Comparison of ENCODE assay signal across 9 mouse cellular contexts in the genomic region with DNA sequence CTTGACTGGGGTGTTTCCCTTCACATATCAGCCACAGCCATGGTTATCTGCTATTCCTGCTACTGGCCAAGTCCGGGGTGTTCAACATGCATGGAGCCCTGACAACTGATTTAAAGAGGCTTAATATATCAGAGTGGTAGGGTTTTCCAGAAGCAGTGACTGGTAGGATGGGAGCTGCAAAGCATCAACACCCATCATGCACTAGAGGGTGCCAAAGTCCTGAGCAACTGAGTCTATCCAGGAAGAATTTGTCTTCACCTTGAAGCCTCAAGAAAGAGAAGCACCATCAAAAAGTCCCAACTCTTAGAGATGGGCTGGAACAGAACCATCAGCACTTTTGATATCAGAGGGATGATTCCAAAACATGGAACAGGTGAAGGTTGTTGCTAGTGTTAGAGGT.
A peak's percentile ranks its signal among the peaks of the same experiment; 100 is the strongest.
DNase-seq lines count a peak whose midpoint lies in the region; ATAC-seq and TF ChIP-seq lines count a peak whose summit lies in the region.
"Had no signal": no experiment of that assay in that cellular context is flagged by ENCODE, and none has a peak within 500 bp of the region (broad histone marks: within the 10 kb centered on the region; RNA-seq: fewer than 3 reads in every experiment).

No protein-coding gene starts in this region.

- no peaks in the 10 kb centered on the region for H3K4me1 ChIP-seq in intestine, postnatal 0 days (replicated peaks; ENCODE audit: control insufficient read depth, insufficient read depth, low read length)
- no peaks in the 10 kb centered on the region for H3K4me1 ChIP-seq in intestine, embryonic 16.5 days (ENCODE audit: control insufficient read depth, insufficient read depth, low read length)
- H3K4me1 ChIP-seq in CH12.LX (ENCODE audit: control insufficient read depth in 1 of 2, insufficient read depth in 2 of 2), result no peaks in the 10 kb centered on the region
- H3K4me1 ChIP-seq: limb, embryonic 13.5 days had no signal

- peak; percentile 73 for TF ChIP-seq RAD21 in CH12.LX (IDR thresholded peaks at IDR 0.05; ENCODE audit: low read depth, low read length)

- dilution Hi-C loops in CH12.LX (cut with MboI; ENCODE audit: extremely low pct_ligation_motif_present, extremely low pct_unique_long_range_greater_than_20kb, low sequenced_read_pairs), result no loop called here

- TF ChIP-seq CTCF in intestine, postnatal 0 days (IDR thresholded peaks at IDR 0.05; ENCODE audit: low read depth), result peak; percentile 65
- TF ChIP-seq CTCF in CH12.LX (conservative IDR thresholded peaks at IDR 0.05 in 1 of 2, IDR thresholded peaks at IDR 0.05 in 1 of 2; ENCODE audit: low read depth in 2 of 2, low read length in 2 of 2), result peak; percentile 8 to 71; a peak in 2 of 4 replicates
- peak; percentile 90 for TF ChIP-seq CTCF in layer of hippocampus, adult 2 months (conservative IDR thresholded peaks at IDR 0.05)

- no peaks in the 10 kb centered on the region for H3K79me2 ChIP-seq in CH12.LX (replicated peaks; ENCODE audit: control insufficient read depth, extremely low read depth, insufficient read depth, poor library complexity, severe bottlenecking)

- no peaks in the 10 kb centered on the region for H3K36me3 ChIP-seq in intestine, postnatal 0 days (ENCODE audit: control insufficient read depth, insufficient read depth)
- H3K36me3 ChIP-seq in intestine, embryonic 16.5 days (ENCODE audit: control insufficient read depth, insufficient read depth, low read length), result no peaks in the 10 kb centered on the region
- no peaks in the 10 kb centered on the region for H3K36me3 ChIP-seq in CH12.LX (replicated peaks in 1 of 2; ENCODE audit: control insufficient read depth in 1 of 2, insufficient read depth in 1 of 2, low read length in 1 of 2)
- H3K36me3 ChIP-seq: limb, embryonic 13.5 days had no signal

- TF ChIP-seq EP300 in CH12.LX (IDR thresholded peaks at IDR 0.05; ENCODE audit: low read length), result no peak

- no peak overlapping the region for H3K9ac ChIP-seq in intestine, postnatal 0 days (ENCODE audit: low read depth, low read length)
- H3K9ac ChIP-seq in intestine, embryonic 16.5 days (ENCODE audit: low read depth, low read length), result no peak overlapping the region
- no peak overlapping the region for H3K9ac ChIP-seq in CH12.LX (ENCODE audit: insufficient read depth, low read depth)
- H3K9ac ChIP-seq: limb, embryonic 13.5 days had no signal

- WGBS in intestine, postnatal 0 days, result 59% methylated on average over 1 of the region's 1 CpGs
- WGBS in intestine, embryonic 16.5 days, result 68% methylated on average over 1 of the region's 1 CpGs

- ATAC-seq in intestine, postnatal 0 days, result no peak
- no peak for ATAC-seq in intestine, embryonic 16.5 days

- TF ChIP-seq POLR2A in CH12.LX (IDR thresholded peaks at IDR 0.05; ENCODE audit: low read depth, low read length), result no peak

- DNase-seq in CH12.LX (ENCODE audit: extremely low read depth), result peak; percentile 21
- DNase-seq in adrenal gland, postnatal 10 days, result peak; percentile 38
- DNase-seq in embryo, embryonic 11 days, result peak; percentile 25
- peak; percentile 59 to 73 for DNase-seq in layer of hippocampus, adult 2 months (ENCODE audit: low spot score in 2 of 2)
- peak; percentile 66 for DNase-seq in retina, embryonic 14.5 days (ENCODE audit: low spot score)
- DNase-seq in yolk sac, embryonic 10.5 days (ENCODE audit: low spot score), result no peak

- H3K4me3 ChIP-seq in intestine, postnatal 0 days (ENCODE audit: low read depth, low read length), result no peak overlapping the region
- no peak overlapping the region for H3K4me3 ChIP-seq in intestine, embryonic 16.5 days (ENCODE audit: low read length)
- H3K4me3 ChIP-seq in CH12.LX (replicated peaks in 1 of 3; ENCODE audit: low read depth in 2 of 3, low read length in 2 of 3, poor library complexity in 1 of 3), result no peak overlapping the region
- no peak overlapping the region for H3K4me3 ChIP-seq in layer of hippocampus, adult 2 months
- H3K4me3 ChIP-seq: limb, embryonic 13.5 days had no signal

- H3K9me3 ChIP-seq in intestine, postnatal 0 days (ENCODE audit: control insufficient read depth), result no peaks in the 10 kb centered on the region
- H3K9me3 ChIP-seq in intestine, embryonic 16.5 days (ENCODE audit: control insufficient read depth, low read length), result no peaks in the 10 kb centered on the region
- no peaks in the 10 kb centered on the region for H3K9me3 ChIP-seq in CH12.LX (replicated peaks; ENCODE audit: low read length)
- H3K9me3 ChIP-seq: limb, embryonic 13.5 days had no signal

- H3K4me2 ChIP-seq in intestine, postnatal 0 days (replicated peaks; ENCODE audit: low read depth), result no peak overlapping the region
- no peak overlapping the region for H3K4me2 ChIP-seq in intestine, embryonic 16.5 days (ENCODE audit: low read depth, low read length)
- no peak overlapping the region for H3K4me2 ChIP-seq in CH12.LX (ENCODE audit: insufficient read depth, low read depth, poor library complexity, severe bottlenecking)
- H3K4me2 ChIP-seq: limb, embryonic 13.5 days had no signal

- no peak overlapping the region for H3K27ac ChIP-seq in intestine, postnatal 0 days (ENCODE audit: low read depth, low read length)
- H3K27ac ChIP-seq in intestine, embryonic 16.5 days (ENCODE audit: low read length), result no peak overlapping the region
- no peak overlapping the region for H3K27ac ChIP-seq in CH12.LX (ENCODE audit: insufficient read depth, low read depth)
- H3K27ac ChIP-seq in layer of hippocampus, adult 2 months, result no peak overlapping the region
- H3K27ac ChIP-seq: limb, embryonic 13.5 days had no signal

- in situ Hi-C loops in CH12.LX (cut with MboI; ENCODE audit: low pct_ligation_motif_present, low pct_unique_long_range_greater_than_20kb, low sequenced_read_pairs), result no loop called here

- no peaks in the 10 kb centered on the region for H3K27me3 ChIP-seq in intestine, postnatal 0 days (replicated peaks; ENCODE audit: control insufficient read depth, insufficient read depth, low read length)
- no peaks in the 10 kb centered on the region for H3K27me3 ChIP-seq in intestine, embryonic 16.5 days (replicated peaks; ENCODE audit: control insufficient read depth, insufficient read depth, low read length)
- no peaks in the 10 kb centered on the region for H3K27me3 ChIP-seq in CH12.LX (replicated peaks)
- H3K27me3 ChIP-seq: limb, embryonic 13.5 days had no signal

TF ChIP-seq in CH12.LX, 34 proteins besides CTCF, POLR2A, EP300 and RAD21:
- TF ChIP-seq UBTF (IDR thresholded peaks at IDR 0.05; ENCODE audit: low read depth, low read length) (no peak), SMC3 (IDR thresholded peaks at IDR 0.05; ENCODE audit: low read depth, low read length) (peak; percentile 56), ETS1 (conservative IDR thresholded peaks at IDR 0.05; ENCODE audit: low read depth, low read length) (no peak)

Comparison
In these comparisons a context has a peak if more than half of its experiments do, and no peak if none do; other contexts are left out.
1. CTCF ChIP-seq: peak in every context shown above with its lines; median percentile 90 in layer of hippocampus, adult 2 months; 65 in intestine, postnatal 0 days; 40 in CH12.LX.